Mouse (Mus musculus): ENCODE measurements around the gene Enpp1.

DNA sequence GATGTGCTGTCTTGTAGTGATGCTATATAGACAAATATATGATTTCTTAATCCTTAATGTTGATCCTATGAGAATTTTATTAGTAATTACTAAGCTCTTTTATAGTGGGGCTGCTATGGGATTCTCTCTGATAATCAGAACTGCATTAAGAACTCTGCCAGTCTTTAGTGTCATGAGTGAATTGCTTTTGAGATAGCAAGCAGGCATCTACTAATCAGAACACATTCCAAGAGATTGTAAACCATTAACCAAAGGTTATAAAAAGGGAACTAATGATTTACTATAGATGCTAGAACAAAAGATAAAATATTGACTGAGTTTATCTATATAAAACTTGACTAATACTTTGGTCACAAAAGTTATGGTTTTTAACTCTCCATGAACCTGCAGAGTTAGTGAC lies 108.2 kb downstream of the Enpp1 start:
- TF ChIP-seq CTCF (IDR thresholded peaks at IDR 0.05; ENCODE audit: insufficient read depth, low read depth, low read length) (no peak), POLR2A (IDR thresholded peaks at IDR 0.05; ENCODE audit: insufficient read depth, low read depth, low read length) (no peak)
